Mouse (Mus musculus) lung, adult 18-20 months (tissue): ENCODE measurements around the gene Tmem54.
A peak's percentile ranks its signal among the peaks of the same experiment; 100 is the strongest.

Experiments
- DNase-seq, 2 experiments: peaks; one replicate each; pipeline ENCODE4 v3.0.0; 2022; ENCODE audit warnings: mixed read lengths in 2 of 2

The Tmem54 gene

DNA sequence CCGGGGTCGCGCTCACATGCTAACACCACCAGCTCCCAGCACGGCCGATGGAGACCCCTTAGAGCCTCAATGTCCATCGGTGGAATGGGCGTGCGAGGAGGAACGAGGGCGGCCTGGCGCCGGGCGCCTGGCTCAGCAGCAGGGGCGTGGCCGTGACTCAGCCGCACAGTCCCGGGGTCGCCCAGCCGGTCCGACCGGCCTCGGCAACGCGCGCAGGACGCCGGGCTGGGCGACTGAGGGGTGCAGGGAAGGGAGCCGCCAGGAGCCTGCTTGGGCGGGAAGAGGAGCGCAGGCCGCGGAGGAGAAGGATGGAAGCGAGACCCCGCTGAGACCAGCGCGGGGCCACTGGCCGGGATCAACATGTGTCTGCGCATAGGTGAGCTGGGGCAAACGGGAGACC lies at the start of gene Tmem54:
TSS of gene Tmem54 (plus strand) at position 193 of the 400 bp plus-strand sequence.
- DNase-seq: peak; percentile 63 to 76

DNA sequence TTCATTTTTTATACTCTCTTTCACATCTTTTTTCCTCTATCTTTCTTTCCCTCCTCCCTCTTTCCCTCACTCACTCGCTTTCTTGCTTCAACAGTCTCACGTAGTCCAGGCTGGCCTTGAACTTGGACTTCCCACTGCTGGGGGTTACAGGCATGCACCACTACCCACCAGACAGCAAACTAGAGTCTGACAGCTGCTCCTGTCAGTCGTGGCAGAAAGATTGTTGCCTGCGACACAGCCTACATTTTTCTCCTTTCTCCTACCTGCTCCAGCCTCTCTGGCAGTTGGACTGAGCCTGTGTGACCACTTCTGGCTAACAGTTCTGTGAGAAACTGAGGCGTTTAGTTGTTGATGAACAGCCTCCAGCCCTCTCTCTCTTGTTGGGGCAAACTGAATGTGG lies 49.8 kb upstream of the Tmem54 start:
- DNase-seq: no peak

DNA sequence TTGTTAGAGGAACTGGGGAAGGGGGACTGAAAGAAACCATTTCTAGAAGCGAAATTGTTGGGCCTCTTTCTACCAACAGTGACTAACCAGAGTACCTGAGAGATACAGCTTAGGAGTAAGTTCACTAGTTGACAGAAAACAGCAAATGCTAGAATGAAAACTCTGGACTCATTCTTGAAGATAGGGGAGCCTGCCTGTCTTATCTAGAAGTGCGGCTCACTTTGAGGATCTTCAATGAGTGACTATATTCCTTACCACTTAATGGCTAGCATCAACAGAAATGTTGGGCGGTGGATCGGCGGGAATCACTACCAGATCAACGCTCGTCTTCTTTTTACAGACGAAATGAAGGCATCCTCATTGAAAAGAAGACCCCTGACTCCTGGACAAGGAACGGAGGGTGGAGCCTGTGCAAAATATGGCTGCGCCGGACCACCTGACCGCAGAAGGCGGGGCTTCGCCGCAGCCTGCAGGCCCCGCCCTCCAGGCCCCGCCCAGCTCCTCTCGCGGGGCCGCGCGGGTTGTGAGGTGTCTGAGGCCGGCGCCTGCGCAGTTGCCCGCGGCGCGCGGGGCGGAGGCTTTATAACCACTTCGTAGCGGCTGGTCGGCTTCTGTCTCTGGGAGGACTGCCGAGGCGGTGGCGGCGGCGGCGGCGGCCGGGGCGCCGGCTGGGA lies 47.7 kb upstream of the Tmem54 start:
- DNase-seq: peak; percentile 96 to 97

DNA sequence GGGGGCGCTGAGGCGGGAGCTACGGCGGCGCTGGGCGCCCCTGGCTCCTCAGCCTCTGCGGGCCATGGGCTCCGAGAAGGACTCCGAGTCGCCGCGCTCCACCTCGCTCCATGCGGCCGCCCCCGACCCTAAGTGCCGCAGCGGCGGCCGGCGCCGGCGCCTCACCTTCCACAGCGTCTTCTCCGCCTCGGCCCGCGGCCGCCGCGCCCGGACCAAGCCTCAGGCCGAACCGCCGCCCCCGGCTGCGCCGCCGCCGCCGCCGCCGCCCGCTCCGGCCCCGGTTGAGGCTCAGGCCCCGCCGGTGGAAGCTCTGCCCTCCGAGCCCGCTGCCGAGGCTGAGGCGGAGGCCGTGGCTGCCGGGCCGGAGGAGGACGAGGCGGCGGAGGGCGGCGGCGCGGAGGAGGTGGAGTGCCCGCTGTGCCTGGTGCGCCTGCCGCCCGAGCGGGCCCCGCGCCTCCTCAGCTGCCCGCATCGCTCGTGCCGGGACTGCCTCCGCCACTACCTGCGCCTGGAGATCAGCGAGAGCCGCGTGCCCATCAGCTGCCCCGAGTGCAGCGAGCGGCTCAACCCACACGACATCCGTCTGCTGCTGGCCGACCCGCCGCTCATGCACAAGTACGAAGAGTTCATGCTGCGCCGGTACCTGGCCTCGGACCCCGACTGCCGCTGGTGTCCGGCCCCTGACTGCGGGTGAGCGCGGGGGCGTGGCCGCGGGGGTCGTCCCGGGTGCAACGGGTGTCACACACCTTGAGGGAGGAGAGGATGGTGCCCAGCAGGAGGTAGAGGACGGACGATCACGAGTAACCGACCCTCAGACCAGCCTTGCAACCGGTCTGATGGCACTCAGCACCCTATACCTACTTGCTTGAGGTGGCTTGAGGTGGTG lies 46.9 kb upstream of the Tmem54 start, which contains the start of gene Rnf19b:
TSS of gene Rnf19b (plus strand) at position 65 of the 886 bp plus-strand sequence.
- DNase-seq: peak; percentile 41 to 42

DNA sequence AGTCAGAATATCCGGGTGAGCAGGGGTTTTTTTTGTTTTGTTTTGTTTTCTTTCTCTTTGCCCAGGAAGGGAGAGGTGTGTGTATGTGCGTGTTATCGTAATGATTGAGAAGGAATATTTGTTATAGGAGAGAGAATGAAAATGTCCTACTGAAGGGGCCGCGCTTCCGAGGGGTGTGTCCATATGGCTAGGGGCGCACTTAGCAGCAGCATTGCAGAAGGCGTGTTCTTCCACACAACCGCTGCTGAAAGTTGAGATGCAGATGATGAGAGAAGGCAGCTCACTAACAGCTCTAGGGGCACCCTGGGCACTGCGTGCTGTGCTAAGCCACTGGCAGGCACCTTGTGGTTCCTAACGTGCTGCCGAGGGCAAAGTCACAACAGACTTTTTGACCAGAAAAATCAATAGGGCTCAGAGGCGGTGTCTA lies 46.2 kb upstream of the Tmem54 start:
- DNase-seq: peak; percentile 28 to 29

DNA sequence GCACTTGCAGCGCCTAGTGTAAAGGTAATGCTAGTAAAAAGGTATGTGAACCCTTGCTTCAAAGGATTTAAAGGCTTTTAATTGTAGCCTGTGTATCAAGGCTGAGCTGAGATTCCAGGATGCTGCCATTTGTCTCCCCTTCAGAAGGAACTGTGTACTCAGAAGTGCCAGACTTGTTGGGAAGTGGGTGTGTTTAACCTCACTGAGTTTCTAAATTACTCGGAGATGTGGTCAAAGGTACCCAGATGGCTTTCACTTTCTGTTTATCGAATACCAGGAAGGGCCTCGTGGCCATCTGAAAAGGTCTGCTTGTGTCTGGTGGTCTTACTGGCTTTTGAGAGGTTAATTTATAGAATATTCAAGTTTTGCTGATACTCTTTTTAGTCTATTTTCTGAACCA lies 45.4 kb upstream of the Tmem54 start:
- no peak for DNase-seq

DNA sequence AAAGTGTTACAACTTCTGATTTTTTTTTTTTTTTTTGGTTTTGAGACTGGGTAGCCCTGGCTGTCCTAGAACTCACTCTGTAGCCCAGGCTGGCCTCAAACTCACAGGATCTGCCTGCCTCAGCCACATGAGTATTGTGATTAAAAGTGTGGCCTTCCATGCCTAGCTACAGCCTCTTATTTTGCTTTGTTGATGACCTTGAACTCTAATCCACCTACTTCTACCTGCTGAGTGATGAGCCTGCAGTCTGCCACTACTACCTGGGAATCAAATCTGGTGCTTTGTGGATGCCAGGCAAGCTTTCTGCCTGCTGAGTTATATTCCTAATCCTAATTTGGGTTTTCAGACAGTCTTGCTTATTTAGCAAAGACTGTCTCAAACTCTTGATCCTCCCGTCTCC lies 43.9 kb upstream of the Tmem54 start:
- no peak for DNase-seq

DNA sequence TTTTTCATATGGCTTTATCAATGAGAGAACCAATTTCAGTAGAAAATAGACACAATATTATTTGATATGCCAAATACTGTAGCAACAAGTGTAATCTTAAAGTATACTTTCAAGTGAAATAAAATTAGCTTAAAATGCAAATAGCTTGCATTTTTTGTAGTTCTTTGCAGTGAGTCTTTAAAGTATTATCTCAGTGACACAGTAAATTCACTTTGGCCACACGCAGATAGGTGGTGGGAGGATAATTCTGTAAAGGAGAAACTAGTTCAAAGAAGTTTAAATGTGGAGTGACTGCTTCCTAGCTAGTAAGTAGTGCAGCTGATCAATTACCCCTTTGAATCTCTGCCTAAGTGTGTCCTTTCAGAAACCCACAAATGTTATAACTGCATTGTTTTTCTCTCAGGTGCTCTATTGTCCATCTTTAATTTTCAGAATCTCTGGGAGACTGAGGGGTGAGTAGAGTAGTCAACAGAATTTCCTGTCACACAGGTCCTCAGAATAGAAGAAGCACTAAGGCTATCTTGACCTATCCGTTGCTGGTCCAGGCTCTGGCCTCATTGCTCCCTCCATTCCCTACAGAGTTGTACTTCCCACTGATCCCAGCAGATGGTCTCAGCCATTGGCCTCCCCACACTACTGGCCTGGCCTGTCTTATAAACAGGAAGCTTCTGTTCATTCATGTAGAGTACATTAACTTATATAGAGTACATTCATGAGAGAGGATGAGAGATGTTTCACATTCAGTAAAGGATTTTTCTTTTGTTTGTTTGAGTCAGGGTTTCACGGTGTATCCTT lies 42.9 kb upstream of the Tmem54 start:
- no peak for DNase-seq

DNA sequence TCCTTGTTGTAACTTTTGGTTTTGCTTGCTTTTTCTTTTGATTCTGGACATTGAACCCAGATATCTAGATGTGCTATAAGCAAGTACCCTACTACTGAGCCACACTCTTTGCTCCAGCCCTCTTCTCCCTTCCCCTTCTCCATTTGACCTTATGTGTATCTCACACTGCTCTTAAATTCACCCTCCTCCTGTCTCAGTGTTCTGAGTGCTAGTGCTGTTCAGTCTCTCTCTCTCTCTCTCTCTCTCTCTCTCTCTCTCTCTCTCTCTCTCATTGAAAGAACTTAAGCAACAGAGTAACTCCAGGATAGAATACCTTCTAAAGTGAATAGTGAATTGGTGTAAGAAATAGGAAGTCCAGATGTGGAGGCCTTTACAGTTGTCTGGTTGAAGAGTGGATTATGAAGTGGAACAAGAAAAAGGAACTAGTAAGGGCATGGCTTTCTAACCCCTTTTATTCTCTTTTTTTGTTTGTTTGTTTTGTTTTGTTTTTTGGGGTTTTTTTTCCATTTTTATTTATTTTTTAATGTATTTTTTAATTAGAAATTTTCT lies 39.6 kb upstream of the Tmem54 start:
- no peak for DNase-seq

DNA sequence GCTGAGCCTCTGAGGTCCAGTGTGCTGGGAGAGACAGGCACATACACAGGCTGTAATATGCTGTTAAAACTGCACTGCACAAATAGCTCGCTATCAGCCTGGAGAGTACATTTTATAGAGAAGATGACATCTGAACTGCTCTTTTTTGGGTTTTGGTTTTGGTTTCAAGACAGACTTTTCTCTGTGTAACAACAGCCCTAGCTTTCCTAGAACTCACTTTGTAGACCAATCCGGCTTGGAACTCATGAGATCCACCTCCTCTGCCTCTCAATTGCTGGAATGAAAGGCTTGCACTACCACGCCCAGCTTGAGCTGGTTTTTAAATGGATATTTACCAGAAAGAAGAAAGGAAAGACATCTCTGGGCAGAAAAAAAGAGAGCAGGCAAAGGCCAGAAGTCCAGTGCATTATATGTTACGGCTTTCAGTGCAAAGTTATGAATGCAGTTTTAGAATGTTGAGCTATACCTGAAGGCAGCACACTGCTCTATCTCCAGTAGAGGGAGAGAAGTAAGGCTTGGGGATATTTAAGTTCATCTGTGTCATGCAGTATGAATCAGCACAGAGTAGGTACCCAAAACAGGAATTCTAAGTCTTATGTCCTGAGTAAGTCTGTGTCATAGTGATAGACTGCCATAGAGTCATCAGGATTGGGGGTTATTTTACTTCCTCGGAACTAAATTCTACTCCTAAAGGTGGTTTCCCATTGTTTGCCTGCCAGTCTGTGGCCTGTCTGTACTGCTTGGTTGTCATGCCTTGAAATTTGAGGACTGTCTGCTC lies 37.5 kb upstream of the Tmem54 start:
- no peak for DNase-seq

DNA sequence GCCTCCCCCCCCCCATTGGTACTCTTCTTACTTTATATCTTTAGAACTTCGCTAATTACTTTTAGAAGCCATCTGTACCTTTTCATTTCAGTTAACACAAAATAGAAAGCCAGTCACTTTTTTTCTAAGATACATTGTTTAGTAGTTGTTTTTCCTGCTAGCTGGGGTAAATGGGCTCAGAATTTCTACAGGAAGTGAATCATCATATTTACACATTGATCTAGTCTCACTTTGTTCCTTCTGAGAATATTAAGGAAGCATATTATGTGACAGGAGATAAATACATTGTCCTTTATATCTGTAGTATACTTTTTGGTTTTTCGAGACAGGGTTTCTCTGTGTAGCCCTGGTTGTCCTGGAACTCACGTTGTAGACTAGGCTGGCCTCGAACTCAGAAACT lies 36.5 kb upstream of the Tmem54 start:
- DNase-seq: no peak

DNA sequence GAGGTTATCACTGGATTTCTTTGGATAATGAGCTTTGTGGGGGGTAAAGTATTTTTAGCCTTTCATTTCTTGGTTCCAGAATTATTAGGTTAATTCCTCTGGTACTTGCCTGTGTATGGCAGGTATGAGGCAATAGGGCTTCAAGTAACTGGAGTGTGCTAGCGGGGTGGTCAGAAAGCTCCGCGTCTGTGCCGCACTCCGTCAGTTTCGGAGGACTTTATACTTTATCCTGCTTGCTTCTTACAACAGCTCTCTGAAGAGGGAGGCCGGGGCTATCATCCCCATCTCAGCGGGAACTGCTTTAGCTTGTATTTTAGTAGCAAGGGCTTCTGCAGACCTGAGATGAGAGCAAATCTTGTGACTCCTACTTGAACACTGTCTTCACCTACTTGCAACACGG lies 26.2 kb upstream of the Tmem54 start:
- DNase-seq: no peak

DNA sequence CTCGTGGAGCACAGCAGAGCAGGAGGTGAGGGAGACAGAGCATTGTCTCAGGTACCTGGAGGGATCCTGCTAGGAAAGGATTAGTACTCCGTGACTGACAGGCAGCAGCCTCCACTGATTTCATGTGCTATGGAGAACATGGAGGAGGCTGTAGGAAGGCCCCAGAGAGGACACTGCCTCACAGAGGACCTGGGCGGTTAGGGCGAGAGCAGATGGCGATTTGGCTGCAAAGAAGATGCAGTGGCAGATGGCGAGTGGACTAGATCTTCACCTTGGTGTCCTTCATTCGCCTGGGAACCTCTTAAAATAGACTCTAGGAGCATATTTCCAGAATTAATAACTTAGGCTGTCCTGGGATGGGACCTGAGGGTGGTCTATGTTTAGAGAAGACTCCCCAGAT lies 24.3 kb upstream of the Tmem54 start:
- no peak for DNase-seq

DNA sequence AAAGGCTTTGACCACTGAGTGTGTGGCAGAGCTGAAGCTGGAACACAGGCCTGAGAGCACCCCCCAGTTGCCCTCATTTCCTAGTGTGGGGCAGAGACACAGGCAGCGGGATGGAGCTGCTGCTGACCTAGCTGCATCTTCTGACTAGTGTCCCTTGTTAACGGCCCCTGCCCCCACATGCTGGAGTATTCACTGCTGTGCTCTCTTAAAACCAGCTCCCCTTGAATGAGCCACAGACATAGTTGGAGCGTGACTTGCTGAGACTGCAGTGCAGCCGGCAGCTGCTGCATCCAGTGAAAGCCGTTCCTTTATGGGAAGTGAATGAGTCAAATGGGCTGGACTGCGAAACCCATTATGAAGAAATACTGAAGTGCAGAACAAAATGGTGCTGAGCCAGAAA lies 23.8 kb upstream of the Tmem54 start:
- peak in 1 of 2 experiments; percentile 21 for DNase-seq

DNA sequence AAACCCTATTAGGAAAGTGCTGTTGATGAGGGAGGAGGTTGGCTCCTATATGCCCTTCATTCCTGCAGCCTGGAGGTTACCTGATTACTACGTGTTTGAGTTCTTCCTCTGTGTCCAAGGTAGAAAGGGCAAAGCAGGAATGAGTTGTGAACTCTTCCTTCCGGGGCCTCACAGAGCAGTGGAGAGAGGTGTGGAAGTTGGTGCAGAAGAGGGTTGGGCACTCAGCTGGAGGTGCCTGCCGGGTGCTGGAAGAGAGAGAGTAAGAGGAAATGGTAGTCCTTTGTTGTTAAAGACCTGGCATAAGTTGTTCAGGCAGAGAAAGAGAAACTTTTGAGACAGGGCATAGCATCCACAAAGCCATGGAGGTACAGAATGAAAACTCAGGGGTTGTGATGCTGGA lies 23.4 kb upstream of the Tmem54 start:
- DNase-seq: no peak

DNA sequence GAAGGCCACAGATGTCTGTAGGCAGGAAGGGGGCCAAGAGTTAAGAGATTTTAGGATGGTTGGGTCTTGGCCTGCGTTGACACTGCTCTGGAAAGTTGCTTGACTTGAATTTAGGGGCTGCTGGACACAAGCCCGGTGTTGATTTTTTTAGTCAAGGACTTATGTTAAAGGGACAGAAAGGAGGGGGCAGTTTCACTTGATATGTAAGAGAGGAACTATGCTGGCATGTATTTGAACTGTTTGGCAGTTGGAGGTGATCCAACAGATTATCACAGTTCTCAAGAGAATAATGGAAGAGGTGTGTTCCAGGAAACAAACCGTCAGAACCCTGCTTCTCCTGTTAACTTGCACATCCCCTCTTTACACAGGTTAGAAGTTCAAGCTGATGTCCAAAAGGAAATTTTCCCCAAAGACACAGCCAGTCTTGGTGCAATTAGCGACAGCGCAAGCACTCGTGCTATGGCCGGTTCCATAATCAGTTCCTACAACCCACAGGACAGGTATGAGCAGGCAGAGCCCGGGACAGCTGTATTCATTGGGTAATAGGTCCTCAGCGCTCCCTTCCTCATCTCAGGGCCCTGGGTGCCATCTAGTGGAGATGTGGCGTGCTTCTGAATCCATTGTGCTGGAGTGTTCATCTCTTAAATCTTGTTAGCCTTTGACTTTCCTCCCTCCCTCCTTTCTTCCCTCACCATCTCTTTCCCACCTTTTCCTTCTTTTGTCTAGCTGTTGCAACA lies 22.8 kb upstream of the Tmem54 start:
- peak; percentile 78 to 87 for DNase-seq

DNA sequence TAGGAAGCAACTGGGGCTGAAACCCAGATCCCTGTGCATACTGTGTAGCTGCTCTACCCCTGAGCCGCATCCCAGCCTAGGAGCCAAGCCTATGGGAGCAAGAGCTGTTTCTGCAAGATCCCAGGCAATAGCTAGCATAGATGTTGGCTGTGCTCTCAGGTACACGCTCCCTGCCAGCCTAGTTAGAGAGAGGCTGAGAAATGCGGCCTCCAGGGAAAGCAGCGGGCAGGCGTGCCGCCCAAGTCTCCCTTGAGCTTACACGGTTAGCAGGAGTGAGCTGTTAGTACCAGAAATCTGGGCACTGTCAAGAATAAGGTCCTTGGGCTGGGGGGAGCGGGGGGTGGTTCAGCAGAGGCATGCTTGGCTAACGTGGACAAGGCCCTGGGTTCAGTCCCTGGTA lies 20.5 kb upstream of the Tmem54 start:
- no peak for DNase-seq

DNA sequence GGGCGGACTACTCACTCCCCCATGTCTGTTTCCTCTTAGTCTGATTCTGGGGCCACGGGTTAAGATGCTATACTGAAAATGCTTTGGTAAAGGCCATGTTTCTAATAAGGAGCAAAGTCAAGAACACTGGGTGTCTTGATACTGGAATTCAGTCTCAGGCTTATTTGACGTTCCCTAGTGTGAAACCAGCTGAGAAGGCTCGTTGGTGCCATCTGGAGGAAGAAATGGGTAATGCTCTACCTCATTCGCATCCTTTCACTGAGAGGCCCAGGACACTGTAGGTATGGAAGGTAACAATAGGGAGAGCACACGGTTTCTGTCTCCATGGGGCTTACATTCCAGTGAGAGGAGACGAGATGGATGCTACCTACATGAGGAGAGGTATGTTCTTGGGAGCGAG lies 19.3 kb upstream of the Tmem54 start:
- peak; percentile 60 to 70 for DNase-seq

DNA sequence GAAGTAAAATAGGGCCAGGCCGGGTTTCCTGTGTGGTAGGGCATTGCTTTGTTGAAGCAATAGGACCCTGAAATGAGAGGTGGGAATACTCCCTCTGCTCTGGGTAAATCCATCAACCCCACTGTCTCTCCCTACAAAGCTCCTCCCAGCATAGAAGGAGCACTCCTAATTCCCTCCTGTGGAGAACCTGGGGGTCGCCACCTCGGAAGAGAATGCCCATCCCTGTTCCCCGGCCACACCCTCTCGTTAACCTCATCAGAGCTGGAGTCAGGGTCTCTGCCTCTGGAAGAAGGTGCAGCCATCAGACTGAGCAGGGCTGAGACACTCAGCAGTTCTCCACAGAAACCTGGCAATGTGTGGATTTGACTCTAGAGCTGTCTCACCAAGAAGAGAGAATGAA lies 17.5 kb upstream of the Tmem54 start:
- no peak for DNase-seq

DNA sequence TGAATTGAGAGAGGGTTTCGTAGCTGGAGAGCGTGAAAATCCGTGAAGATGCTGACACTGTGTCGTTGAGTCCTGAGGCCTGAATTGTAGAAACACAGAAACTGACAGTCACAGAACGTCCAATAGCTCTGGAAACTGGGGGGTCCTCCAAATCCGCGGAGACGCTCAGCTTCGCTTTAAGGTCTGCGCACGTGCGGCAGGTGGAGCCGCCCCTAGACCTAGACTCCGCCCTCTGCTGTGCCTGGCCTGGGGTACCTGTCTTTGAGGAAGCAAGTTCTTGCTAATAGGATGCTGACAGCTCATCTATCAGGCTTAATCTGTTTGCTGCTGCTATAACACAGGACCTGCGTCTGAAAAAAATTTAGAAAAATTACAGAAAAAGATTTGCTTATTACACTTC lies 10.1 kb upstream of the Tmem54 start:
- DNase-seq: no peak

DNA sequence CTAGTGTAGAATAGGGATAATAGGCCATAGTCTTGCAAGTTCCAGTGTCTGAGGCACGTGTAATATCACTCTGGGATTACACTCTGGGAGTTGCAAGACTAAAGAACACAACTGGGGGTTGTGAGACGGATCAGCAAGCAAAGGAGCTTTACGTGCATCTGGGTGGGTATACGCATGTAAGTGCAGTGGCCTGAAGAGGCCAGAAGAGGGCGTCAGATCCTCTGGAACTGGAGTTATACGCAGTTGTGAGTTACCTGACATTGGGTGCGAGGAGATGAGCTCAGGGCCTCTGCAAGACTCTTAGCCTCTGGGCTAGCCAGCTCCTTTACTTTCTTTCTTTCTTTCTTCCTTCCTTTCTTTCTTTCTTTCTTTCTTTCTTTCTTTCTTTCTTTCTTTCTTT lies 8.3 kb upstream of the Tmem54 start:
- DNase-seq: no peak
